Mouse (Mus musculus): ENCODE measurements around the gene Ano2.

Gene Ano2

GRCm38 (mm10) chr6:125690057-125690703 lies at the start of gene Ano2:
Ano2 (plus strand) TSS chr6:125690419.
- DNase-seq (ENCODE audit: low spot score) = no peak

GRCm38 (mm10) chr6:125640486-125640885 lies 49.7 kb upstream of the Ano2 start:
- DNase-seq (ENCODE audit: low spot score) = no peak

GRCm38 (mm10) chr6:125641146-125641545 lies 49.1 kb upstream of the Ano2 start:
- no peak for DNase-seq (ENCODE audit: low spot score)

GRCm38 (mm10) chr6:125648964-125649363 lies 41.3 kb upstream of the Ano2 start:
- DNase-seq (ENCODE audit: low spot score) = no peak

GRCm38 (mm10) chr6:125651335-125651734 lies 38.9 kb upstream of the Ano2 start:
- no peak for DNase-seq (ENCODE audit: low spot score)

- no peak for DNase-seq (ENCODE audit: low spot score)
Observed at GRCm38 (mm10) chr6:125653416-125653815, 36.8 kb upstream of the Ano2 start.

- DNase-seq (ENCODE audit: low spot score) = no peak
Observed at GRCm38 (mm10) chr6:125656921-125657320, 33.3 kb upstream of the Ano2 start.

GRCm38 (mm10) chr6:125657966-125658365 lies 32.3 kb upstream of the Ano2 start:
- DNase-seq (ENCODE audit: low spot score) = no peak

- peak; percentile 88 for DNase-seq (ENCODE audit: low spot score)
Observed at GRCm38 (mm10) chr6:125661106-125661877, 28.9 kb upstream of the Ano2 start.

GRCm38 (mm10) chr6:125663906-125664305 lies 26.3 kb upstream of the Ano2 start:
- DNase-seq (ENCODE audit: low spot score) = no peak

GRCm38 (mm10) chr6:125671835-125672234 lies 18.4 kb upstream of the Ano2 start:
- no peak for DNase-seq (ENCODE audit: low spot score)

GRCm38 (mm10) chr6:125678492-125678891 lies 11.7 kb upstream of the Ano2 start:
- DNase-seq (ENCODE audit: low spot score) = no peak

- no peak for DNase-seq (ENCODE audit: low spot score)
Observed at GRCm38 (mm10) chr6:125680613-125681012, 9.6 kb upstream of the Ano2 start.

GRCm38 (mm10) chr6:125685420-125685819 lies 4.8 kb upstream of the Ano2 start:
- no peak for DNase-seq (ENCODE audit: low spot score)

- DNase-seq (ENCODE audit: low spot score) = no peak
Observed at GRCm38 (mm10) chr6:125687986-125688385, 2.2 kb upstream of the Ano2 start.

GRCm38 (mm10) chr6:125701146-125701545 lies 10.9 kb downstream of the Ano2 start:
- DNase-seq (ENCODE audit: low spot score) = no peak

GRCm38 (mm10) chr6:125711261-125711660 lies 21.0 kb downstream of the Ano2 start:
- no peak for DNase-seq (ENCODE audit: low spot score)

- no peak for DNase-seq (ENCODE audit: low spot score)
Observed at GRCm38 (mm10) chr6:125726408-125726807, 36.2 kb downstream of the Ano2 start.

- DNase-seq (ENCODE audit: low spot score) = no peak
Observed at GRCm38 (mm10) chr6:125727484-125727911, 37.3 kb downstream of the Ano2 start.

GRCm38 (mm10) chr6:125729471-125729870 lies 39.3 kb downstream of the Ano2 start:
- DNase-seq (ENCODE audit: low spot score) = no peak

- DNase-seq (ENCODE audit: low spot score) = no peak
Observed at GRCm38 (mm10) chr6:125729986-125730535, 39.8 kb downstream of the Ano2 start.

- no peak for DNase-seq (ENCODE audit: low spot score)
Observed at GRCm38 (mm10) chr6:125737511-125738285, 47.5 kb downstream of the Ano2 start.
